Mouse (Mus musculus): ENCODE results near the gene Ak7. TPM values are rescaled to one million over a fixed set of nuclear protein-coding genes. Genes with fewer than 3 reads are reported as not detected.

Ak7 gene
- total RNA-seq, 2 experiments from 2014 or later: 0.21 TPM; not detected in 1

- ATAC-seq (replicated peaks; ENCODE audit: poor library complexity, severe bottlenecking): peak; percentile 85
Measured at GRCm38 (mm10) chr12:105784196-105784999, 78.6 kb downstream of the Ak7 start, which contains the start of gene Papola. Papola (plus strand) TSS chr12:105784694.

- ATAC-seq (replicated peaks; ENCODE audit: poor library complexity, severe bottlenecking): peak; percentile 79
Measured at GRCm38 (mm10) chr12:105785000-105785774, 79.4 kb downstream of the Ak7 start.

DNA sequence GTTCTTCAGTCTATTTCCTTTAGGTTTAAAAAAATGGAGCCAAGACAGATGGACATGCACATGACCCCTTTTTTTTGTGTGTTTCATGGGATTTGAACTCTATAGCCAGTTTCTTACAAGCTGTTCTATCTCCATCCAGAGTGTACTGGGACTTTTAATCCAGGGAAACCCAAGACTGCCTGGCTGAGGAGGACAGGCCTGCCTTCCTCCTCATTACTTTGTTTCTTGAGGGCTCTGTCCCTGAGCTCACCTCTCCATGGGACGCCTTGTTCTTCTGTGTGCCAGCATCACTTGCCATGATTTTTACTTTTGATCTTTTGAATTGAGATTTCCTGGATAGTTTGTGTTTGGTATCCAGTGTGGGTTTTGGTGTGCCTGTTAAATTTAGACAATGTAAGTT is 80.3 kb downstream of the Ak7 start:
- no peak for ATAC-seq (replicated peaks; ENCODE audit: poor library complexity, severe bottlenecking)

GRCm38 (mm10) chr12:105787626-105788025 is 81.8 kb downstream of the Ak7 start:
- ATAC-seq (replicated peaks; ENCODE audit: poor library complexity, severe bottlenecking): no peak

GRCm38 (mm10) chr12:105789885-105790284 is 84.1 kb downstream of the Ak7 start:
- ATAC-seq (replicated peaks; ENCODE audit: poor library complexity, severe bottlenecking): no peak

GRCm38 (mm10) chr12:105794896-105795295 is 89.1 kb downstream of the Ak7 start:
- peak; percentile 63 for ATAC-seq (replicated peaks; ENCODE audit: poor library complexity, severe bottlenecking)

GRCm38 (mm10) chr12:105798001-105798400 is 92.2 kb downstream of the Ak7 start:
- no peak for ATAC-seq (replicated peaks; ENCODE audit: poor library complexity, severe bottlenecking)

- ATAC-seq (replicated peaks; ENCODE audit: poor library complexity, severe bottlenecking): no peak
Measured at GRCm38 (mm10) chr12:105805790-105806189, 100.0 kb downstream of the Ak7 start.

DNA sequence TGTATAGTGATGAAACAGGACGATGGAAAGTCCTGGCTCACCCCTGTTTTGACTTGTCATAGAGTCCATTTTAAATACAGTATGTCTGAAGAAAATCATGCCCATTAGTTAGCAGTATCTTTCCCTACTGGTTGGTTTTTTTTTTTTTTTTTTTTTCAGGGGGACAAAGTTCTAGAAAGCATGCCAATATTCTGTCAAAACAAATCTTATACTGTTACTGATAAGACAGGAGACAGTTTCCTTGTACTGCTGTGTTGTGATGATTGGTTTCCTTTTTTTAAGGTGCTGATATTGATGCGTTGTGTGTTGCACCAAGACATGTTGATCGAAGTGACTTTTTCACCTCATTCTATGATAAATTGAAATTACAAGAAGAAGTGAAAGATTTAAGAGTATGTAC is 100.4 kb downstream of the Ak7 start:
- ATAC-seq (replicated peaks; ENCODE audit: poor library complexity, severe bottlenecking): no peak

DNA sequence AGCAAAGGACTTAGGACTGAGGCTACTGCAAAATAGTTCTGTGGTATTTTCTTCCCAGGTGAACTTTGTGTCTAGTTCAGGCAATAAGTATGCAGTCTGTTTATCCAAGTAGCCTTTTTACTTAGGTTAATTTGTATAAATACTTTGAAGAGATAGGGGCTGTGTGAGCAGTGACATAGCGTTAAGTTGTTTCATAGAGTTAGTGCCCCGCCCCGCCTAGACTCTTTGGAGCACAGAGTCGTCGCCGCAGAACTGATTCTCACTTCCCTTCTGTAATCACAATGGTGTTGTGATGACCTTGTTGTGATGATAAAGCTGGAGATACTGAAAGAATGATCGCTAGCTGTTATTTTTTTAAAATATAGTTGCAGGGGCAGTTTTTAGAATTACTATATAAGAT is 101.6 kb downstream of the Ak7 start:
- ATAC-seq (replicated peaks; ENCODE audit: poor library complexity, severe bottlenecking): no peak

GRCm38 (mm10) chr12:105808945-105809344 is 103.2 kb downstream of the Ak7 start:
- no peak for ATAC-seq (replicated peaks; ENCODE audit: poor library complexity, severe bottlenecking)

DNA sequence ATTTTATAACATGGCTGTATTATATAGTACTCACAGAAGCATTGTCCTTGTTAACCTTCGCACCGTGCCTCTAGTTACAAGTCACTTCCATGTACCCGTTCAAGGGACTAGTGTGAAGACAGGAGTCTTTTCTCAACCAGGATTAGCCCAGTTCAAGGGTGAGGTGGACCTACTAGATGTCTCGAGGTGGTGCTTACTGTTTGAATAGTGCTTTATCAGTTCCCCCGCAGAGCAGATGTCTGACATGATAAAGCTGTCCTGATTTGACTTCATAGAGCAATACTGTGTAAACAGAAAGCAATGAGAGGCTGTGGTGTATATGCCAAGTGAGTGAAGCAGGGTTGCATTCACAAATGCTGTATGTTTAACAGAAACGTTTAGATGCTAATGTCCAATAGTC is 104.8 kb downstream of the Ak7 start:
- no peak for ATAC-seq (replicated peaks; ENCODE audit: poor library complexity, severe bottlenecking)

- no peak for ATAC-seq (replicated peaks; ENCODE audit: poor library complexity, severe bottlenecking)
Measured at GRCm38 (mm10) chr12:105813957-105814356, 108.2 kb downstream of the Ak7 start.

- ATAC-seq (replicated peaks; ENCODE audit: poor library complexity, severe bottlenecking): peak; percentile 67
Measured at GRCm38 (mm10) chr12:105823472-105823871, 117.7 kb downstream of the Ak7 start.

DNA sequence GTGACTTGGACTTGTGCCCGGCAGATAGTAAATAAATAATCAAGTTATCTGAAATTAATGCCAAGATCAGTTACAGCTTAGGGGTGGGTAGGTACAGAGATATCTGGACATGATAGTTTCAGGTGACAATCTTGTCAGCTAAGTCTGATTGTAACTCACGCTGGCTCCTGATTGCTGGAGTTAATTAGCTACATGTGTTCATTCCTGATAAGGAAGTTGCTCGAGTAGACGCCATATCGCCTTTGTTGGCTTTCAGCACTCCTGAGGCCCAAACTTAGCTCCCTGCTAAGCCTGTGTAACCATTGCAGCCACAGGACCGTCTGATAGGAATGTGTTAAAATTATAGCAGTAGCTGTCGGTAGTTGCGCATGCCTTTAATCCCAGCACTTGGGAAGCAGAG is 119.0 kb downstream of the Ak7 start:
- ATAC-seq (replicated peaks; ENCODE audit: poor library complexity, severe bottlenecking): no peak

GRCm38 (mm10) chr12:105825266-105825665 is 119.5 kb downstream of the Ak7 start:
- ATAC-seq (replicated peaks; ENCODE audit: poor library complexity, severe bottlenecking): no peak

Other genes starting within 250 kb of the Ak7 start
- gene Bdkrb2, start 142.8 kb upstream of the Ak7 start, total RNA-seq (2014; fragmentation: Nextera tagmentation): not detected in 2 replicates
- gene Bdkrb2, start 142.8 kb upstream of the Ak7 start, total RNA-seq (2017): not detected in 2 replicates
- not detected in 2 replicates for gene Bdkrb1, start 102.9 kb upstream of the Ak7 start, total RNA-seq (2014; fragmentation: Nextera tagmentation)
- gene Bdkrb1, start 102.9 kb upstream of the Ak7 start, total RNA-seq (2017): not detected in 2 replicates
- gene Gskip, start 21.1 kb upstream of the Ak7 start, total RNA-seq (2014; fragmentation: Nextera tagmentation): 12.5 and 16.3 TPM in 2 replicates
- gene Gskip, start 21.1 kb upstream of the Ak7 start, total RNA-seq (2017): 10.4 and 15.7 TPM in 2 replicates
- 38.3 and 40.6 TPM in 2 replicates for gene Atg2b, start 20.8 kb upstream of the Ak7 start, total RNA-seq (2014; fragmentation: Nextera tagmentation)
- 18.9 and 21.2 TPM in 2 replicates for gene Atg2b, start 20.8 kb upstream of the Ak7 start, total RNA-seq (2017)
- 143 and 209 TPM in 2 replicates for gene Papola, start 78.7 kb downstream of the Ak7 start, total RNA-seq (2014; fragmentation: Nextera tagmentation)
- gene Papola, start 78.7 kb downstream of the Ak7 start, total RNA-seq (2017): 111 and 138 TPM in 2 replicates

Data from granulocyte monocyte progenitor cell, adult 5-6 weeks (primary cell).